ENCODE assay signal across 23 mouse cellular contexts in genomic region chr2:24188189-24188588, GRCm38 (mm10). TPM values are rescaled to one million over a fixed set of nuclear protein-coding genes. Genes with fewer than 3 reads are reported as not detected.
A peak's percentile ranks its signal among the peaks of the same experiment; 100 is the strongest.
DNase-seq lines count a peak whose midpoint lies in the region; ATAC-seq and TF ChIP-seq lines count a peak whose summit lies in the region.
"Had no signal": no experiment of that assay in that cellular context is flagged by ENCODE, and none has a peak within 500 bp of the region (broad histone marks: within the 10 kb centered on the region; RNA-seq: fewer than 3 reads in every experiment).

No protein-coding gene starts in this region.

- H3K27ac ChIP-seq in heart, adult 2 months, result no peak overlapping the region
- H3K27ac ChIP-seq in heart, embryonic 11.5 days (ENCODE audit: low read depth, low read length), result no peak overlapping the region
- H3K27ac ChIP-seq in liver, postnatal 0 days (ENCODE audit: low read depth), result no peak overlapping the region
- H3K27ac ChIP-seq in bone marrow, adult 2 months (ENCODE audit: control insufficient read depth, insufficient read depth, low read depth, low read length, poor library complexity), result no peak overlapping the region
- H3K27ac ChIP-seq: embryonic facial prominence, embryonic 10.5 days; liver, embryonic 12.5 days; stomach, embryonic 15.5 days had no signal

- TF ChIP-seq EP300 in heart, adult 2 months (IDR thresholded peaks at IDR 0.05; ENCODE audit: insufficient read depth, low read depth, low read length), result no peak
- TF ChIP-seq EP300 in liver, postnatal 0 days (IDR thresholded peaks at IDR 0.05; ENCODE audit: low read depth), result no peak

- TF ChIP-seq POLR2A in heart, adult 2 months (IDR thresholded peaks at IDR 0.05; ENCODE audit: insufficient read depth, low read depth, low read length), result no peak
- TF ChIP-seq POLR2A in bone marrow, adult 2 months (IDR thresholded peaks at IDR 0.05; ENCODE audit: borderline replicate concordance, control insufficient read depth, low read depth, low read length), result no peak

- 0 out of 2 replicates have a peak, but pooled peaks have one; percentile 7 for TF ChIP-seq CTCF in heart, adult 2 months (IDR thresholded peaks at IDR 0.05)
- TF ChIP-seq CTCF in liver, postnatal 0 days (IDR thresholded peaks at IDR 0.05; ENCODE audit: low read depth), result peak; percentile 46
- peak; percentile 42; the same call in 1 of the 2 replicates for TF ChIP-seq CTCF in bone marrow, adult 2 months (IDR thresholded peaks at IDR 0.05; ENCODE audit: control insufficient read depth, insufficient read depth, low read length)

- no peak for ATAC-seq in heart, embryonic 11.5 days (replicated peaks; ENCODE audit: insufficient number of reproducible peaks, low FRiP score, low TSS enrichment)
- peak; percentile 71 for ATAC-seq in liver, postnatal 0 days
- ATAC-seq in megakaryocyte progenitor cell, adult 5-6 weeks (replicated peaks; ENCODE audit: poor library complexity), result peak; percentile 87
- ATAC-seq: inflammation-experienced regulatory T-cells, adult 6 months; liver, embryonic 12.5 days had no signal

- no peaks in the 10 kb centered on the region for H3K9me3 ChIP-seq in heart, embryonic 11.5 days (replicated peaks; ENCODE audit: control insufficient read depth, low read length)
- H3K9me3 ChIP-seq in liver, postnatal 0 days (ENCODE audit: low read length), result no peaks in the 10 kb centered on the region
- H3K9me3 ChIP-seq: embryonic facial prominence, embryonic 10.5 days; liver, embryonic 12.5 days; megakaryocyte, embryonic 14.5 days; stomach, embryonic 15.5 days had no signal

- no peak overlapping the region for H3K4me3 ChIP-seq in heart, adult 2 months
- no peak overlapping the region for H3K4me3 ChIP-seq in heart, embryonic 11.5 days (ENCODE audit: low read depth, low read length)
- H3K4me3 ChIP-seq in liver, postnatal 0 days (ENCODE audit: low read depth, low read length), result no peak overlapping the region
- H3K4me3 ChIP-seq in bone marrow, adult 2 months (replicated peaks; ENCODE audit: control insufficient read depth, low read depth, low read length), result peak overlapping the region; percentile 52
- H3K4me3 ChIP-seq: embryonic facial prominence, embryonic 10.5 days; liver, embryonic 12.5 days; megakaryocyte, embryonic 14.5 days; stomach, embryonic 15.5 days had no signal

- no peak overlapping the region for H3K9ac ChIP-seq in heart, adult 2 months (ENCODE audit: low read depth, low read length)
- no peak overlapping the region for H3K9ac ChIP-seq in heart, embryonic 11.5 days (ENCODE audit: low read depth, low read length)
- H3K9ac ChIP-seq in liver, postnatal 0 days (replicated peaks), result no peak overlapping the region
- H3K9ac ChIP-seq: liver, embryonic 12.5 days; stomach, embryonic 15.5 days had no signal

- no peak overlapping the region for H3K4me2 ChIP-seq in heart, embryonic 11.5 days
- H3K4me2 ChIP-seq in liver, postnatal 0 days (ENCODE audit: low read depth, low read length), result no peak overlapping the region
- H3K4me2 ChIP-seq: liver, embryonic 12.5 days; stomach, embryonic 15.5 days had no signal

- no peaks in the 10 kb centered on the region for H3K36me3 ChIP-seq in heart, adult 2 months (ENCODE audit: control insufficient read depth, insufficient read depth, low read length)
- no peaks in the 10 kb centered on the region for H3K36me3 ChIP-seq in heart, embryonic 11.5 days (ENCODE audit: control insufficient read depth, insufficient read depth, low read length)
- no peaks in the 10 kb centered on the region for H3K36me3 ChIP-seq in liver, postnatal 0 days (replicated peaks; ENCODE audit: insufficient read depth, low read length)
- H3K36me3 ChIP-seq: embryonic facial prominence, embryonic 10.5 days; liver, embryonic 12.5 days; stomach, embryonic 15.5 days had no signal

- intact Hi-C loops in heart, adult 2 months (cut with DNase I), result no loop called here

- H3K27me3 ChIP-seq in heart, adult 2 months (ENCODE audit: control insufficient read depth, insufficient read depth, low read length), result no peaks in the 10 kb centered on the region
- no peaks in the 10 kb centered on the region for H3K27me3 ChIP-seq in heart, embryonic 11.5 days (ENCODE audit: control insufficient read depth, insufficient read depth, low read length)
- H3K27me3 ChIP-seq in liver, postnatal 0 days (ENCODE audit: insufficient read depth, low read length), result no peaks in the 10 kb centered on the region
- H3K27me3 ChIP-seq: liver, embryonic 12.5 days; megakaryocyte, embryonic 14.5 days; stomach, embryonic 15.5 days had no signal

- no peaks in the 10 kb centered on the region for H3K79me2 ChIP-seq in heart, adult 2 months (replicated peaks; ENCODE audit: control insufficient read depth, insufficient read depth, low read length)

- no peak for DNase-seq in heart, adult 2 months
- DNase-seq in liver, postnatal 0 days, result no peak
- DNase-seq in liver, result no peak
- no peak for DNase-seq in spleen, postnatal 14 days (ENCODE audit: low spot score in 2 of 2)
- no peak for DNase-seq in embryo, embryonic 11 days
- DNase-seq: adrenal gland, adult 2 months; cerebellum, postnatal 10 days; heart, adult 18-20 months; retina, postnatal 1 day; thymus, postnatal 36 days had no signal

- WGBS in heart, adult 2 months, result 60% methylated on average over 1 of the region's 1 CpGs
- WGBS in heart, embryonic 11.5 days (ENCODE audit: insufficient replicate concordance), result 74% methylated on average over 1 of the region's 1 CpGs
- WGBS in liver, postnatal 0 days (ENCODE audit: insufficient replicate concordance), result 46% methylated on average over 1 of the region's 1 CpGs
- WGBS in bone marrow, adult 2 months, result 22% methylated on average over 1 of the region's 1 CpGs

- no peaks in the 10 kb centered on the region for H3K4me1 ChIP-seq in heart, adult 2 months (ENCODE audit: control insufficient read depth, insufficient read depth, low read length)
- no peaks in the 10 kb centered on the region for H3K4me1 ChIP-seq in heart, embryonic 11.5 days (ENCODE audit: control insufficient read depth, insufficient read depth, low read length)
- H3K4me1 ChIP-seq in liver, postnatal 0 days (ENCODE audit: insufficient read depth), result no peaks in the 10 kb centered on the region
- no peaks in the 10 kb centered on the region; the same call in 1 of the 2 replicates for H3K4me1 ChIP-seq in bone marrow, adult 2 months (ENCODE audit: control insufficient read depth, insufficient read depth, low read length)
- H3K4me1 ChIP-seq: embryonic facial prominence, embryonic 10.5 days; liver, embryonic 12.5 days; megakaryocyte, embryonic 14.5 days; stomach, embryonic 15.5 days had no signal

RNA-seq across cellular contexts. Expression of gene Il1f9, which starts 1.9 kb away (rescaled TPM):
- under 1 TPM in 1 of 2 experiments, not detected in 1; 0.16 TPM for total RNA-seq in heart, adult 2 months (2021)
- 0.08 and 0.12 TPM in 2 replicates for polyA plus RNA-seq in heart, adult 2 months (2012; rRNA removed)
- polyA plus RNA-seq in heart, embryonic 11.5 days (2014; fragmentation: Nextera tagmentation; extraction: Ambion mirVana), result not detected in 2 replicates
- 0.53 and 0.68 TPM in 2 replicates for polyA plus RNA-seq in liver, postnatal 0 days (2015; fragmentation: Nextera tagmentation; extraction: Ambion mirVana)
- 3.7 and 18.1 TPM in 2 replicates for polyA plus RNA-seq in bone marrow, adult 2 months (2011; ENCODE audit: insufficient read depth, insufficient read length, low replicate concordance, missing spikeins)
- total RNA-seq in megakaryocyte progenitor cell, adult 5-6 weeks (2015), result 2.5 and 3.8 TPM in 2 replicates
- total RNA-seq in megakaryocyte progenitor cell, adult 5-6 weeks (2017), result 2.9 and 4.0 TPM in 2 replicates
- total RNA-seq: adrenal gland, adult 2 months; heart, postnatal 25 days; left cerebral cortex, postnatal 14 days; monocyte, adult 5-6 weeks had no signal
- polyA plus RNA-seq: adrenal gland, adult 2 months; embryonic facial prominence, embryonic 10.5 days; inflammation-experienced regulatory T-cells, adult 6 months; liver, embryonic 12.5 days; neural tube, embryonic 14.5 days; small intestine, adult 2 months had no signal

RNA-seq across cellular contexts. Expression of gene Il1f6, which starts 27.0 kb away (rescaled TPM):
- total RNA-seq in heart, adult 2 months (2021), result not detected
- polyA plus RNA-seq in heart, adult 2 months (2012; rRNA removed), result not detected in 2 replicates
- not detected in 2 replicates for polyA plus RNA-seq in heart, embryonic 11.5 days (2014; fragmentation: Nextera tagmentation; extraction: Ambion mirVana)
- not detected in 2 replicates for polyA plus RNA-seq in liver, postnatal 0 days (2015; fragmentation: Nextera tagmentation; extraction: Ambion mirVana)
- polyA plus RNA-seq in bone marrow, adult 2 months (2011; ENCODE audit: insufficient read depth, insufficient read length, low replicate concordance, missing spikeins), result not detected in 2 replicates
- total RNA-seq in megakaryocyte progenitor cell, adult 5-6 weeks (2015), result not detected in 2 replicates
- total RNA-seq in megakaryocyte progenitor cell, adult 5-6 weeks (2017), result not detected in 2 replicates
- total RNA-seq: adrenal gland, adult 2 months; heart, adult 18-20 months; heart, postnatal 25 days; left cerebral cortex, postnatal 14 days; monocyte, adult 5-6 weeks had no signal
- polyA plus RNA-seq: adrenal gland, adult 2 months; embryonic facial prominence, embryonic 10.5 days; inflammation-experienced regulatory T-cells, adult 6 months; liver, embryonic 12.5 days; neural tube, embryonic 14.5 days; small intestine, adult 2 months; stomach, embryonic 15.5 days had no signal

RNA-seq across cellular contexts. Expression of gene Il1f8, which starts 35.2 kb away (rescaled TPM):
- total RNA-seq in heart, adult 2 months (2021), result not detected
- polyA plus RNA-seq in heart, adult 2 months (2012; rRNA removed), result not detected in 2 replicates
- not detected in 2 replicates for polyA plus RNA-seq in heart, embryonic 11.5 days (2014; fragmentation: Nextera tagmentation; extraction: Ambion mirVana)
- polyA plus RNA-seq in liver, postnatal 0 days (2015; fragmentation: Nextera tagmentation; extraction: Ambion mirVana), result not detected in 2 replicates
- not detected in 2 replicates for polyA plus RNA-seq in bone marrow, adult 2 months (2011; ENCODE audit: insufficient read depth, insufficient read length, low replicate concordance, missing spikeins)
- total RNA-seq in megakaryocyte progenitor cell, adult 5-6 weeks (2015), result not detected in 2 replicates
- total RNA-seq in megakaryocyte progenitor cell, adult 5-6 weeks (2017), result not detected in 2 replicates
- total RNA-seq: adrenal gland, adult 2 months; heart, adult 18-20 months; heart, postnatal 25 days; left cerebral cortex, postnatal 14 days; monocyte, adult 5-6 weeks had no signal
- polyA plus RNA-seq: adrenal gland, adult 2 months; embryonic facial prominence, embryonic 10.5 days; inflammation-experienced regulatory T-cells, adult 6 months; liver, embryonic 12.5 days; neural tube, embryonic 14.5 days; small intestine, adult 2 months; stomach, embryonic 15.5 days had no signal
